ENCODE assay signal across 12 mouse cellular contexts in the genomic region with DNA sequence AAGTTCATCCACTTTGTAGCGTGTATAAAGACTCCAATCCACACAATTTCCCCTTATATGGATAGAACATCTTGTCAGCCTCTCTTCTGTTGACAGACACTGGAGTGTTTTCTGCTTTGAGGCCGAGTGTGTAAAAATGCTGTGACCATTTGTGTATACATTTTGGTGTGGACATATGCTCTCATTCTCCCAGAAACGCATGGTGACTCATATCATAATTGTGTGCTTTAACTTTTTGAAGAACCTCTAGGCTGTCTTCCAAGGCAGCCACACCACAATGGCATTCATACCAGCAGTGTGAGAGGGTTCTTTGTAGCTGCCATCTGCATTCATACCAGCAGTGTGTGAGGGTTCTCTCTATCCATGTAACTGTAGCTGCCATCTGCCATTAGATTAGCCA.
"Had no signal": no experiment of that assay in that cellular context is flagged by ENCODE, and none has a peak within 500 bp of the region (broad histone marks: within the 10 kb centered on the region; RNA-seq: fewer than 3 reads in every experiment).

No protein-coding gene starts in this region.

- H3K4me1 ChIP-seq: lung, embryonic 15.5 days; midbrain, embryonic 10.5 days had no signal

- H3K9me3 ChIP-seq: lung, embryonic 15.5 days had no signal

- H3K4me2 ChIP-seq: lung, embryonic 15.5 days had no signal

- H3K9ac ChIP-seq: liver, embryonic 14.5 days; liver, postnatal 0 days; lung, embryonic 15.5 days had no signal

- H3K36me3 ChIP-seq: lung, embryonic 15.5 days; midbrain, embryonic 10.5 days had no signal

- H3K27me3 ChIP-seq: lung, embryonic 15.5 days; megakaryocyte, embryonic 14.5 days had no signal

- ATAC-seq: liver, postnatal 0 days had no signal

- H3K27ac ChIP-seq: liver, embryonic 14.5 days; lung, embryonic 15.5 days; midbrain, embryonic 10.5 days had no signal

- H3K4me3 ChIP-seq: lung, embryonic 15.5 days; megakaryocyte, embryonic 14.5 days; midbrain, embryonic 10.5 days had no signal

- DNase-seq: kidney, adult 9 months; kidney, postnatal 14 days; kidney, postnatal 4 days; liver, postnatal 0 days; lung, postnatal 14 days; midbrain, embryonic 14.5 days; thymus, adult 18-20 months; thymus, postnatal 4 days had no signal
